Mouse (Mus musculus) embryonic stem cell, embryonic (primary cell): ENCODE results near the gene Ddx43.

Experiments used
- CTCF ChIA-PET, 4 experiments: fragments of 300-600 bp in 2 of 4; fragments of 350-600 bp in 2 of 4; sonication (Branson Sonifier 250); formaldehyde crosslinking; loops; one replicate each; lab custom pipeline; 2022; ENCODE audit warnings: inconsistent platforms in 2 of 4; lab: Charles Lee
- POLR2A ChIA-PET, 4 experiments: fragments of 300-600 bp in 2 of 4; fragments of 350-600 bp in 2 of 4; sonication (Branson Sonifier 250); formaldehyde crosslinking; loops; one replicate each; lab custom pipeline; 2022; ENCODE audit warnings: antibody characterized with exemption in 4 of 4, inconsistent platforms in 1 of 4; lab: Charles Lee

The Ddx43 gene

DNA sequence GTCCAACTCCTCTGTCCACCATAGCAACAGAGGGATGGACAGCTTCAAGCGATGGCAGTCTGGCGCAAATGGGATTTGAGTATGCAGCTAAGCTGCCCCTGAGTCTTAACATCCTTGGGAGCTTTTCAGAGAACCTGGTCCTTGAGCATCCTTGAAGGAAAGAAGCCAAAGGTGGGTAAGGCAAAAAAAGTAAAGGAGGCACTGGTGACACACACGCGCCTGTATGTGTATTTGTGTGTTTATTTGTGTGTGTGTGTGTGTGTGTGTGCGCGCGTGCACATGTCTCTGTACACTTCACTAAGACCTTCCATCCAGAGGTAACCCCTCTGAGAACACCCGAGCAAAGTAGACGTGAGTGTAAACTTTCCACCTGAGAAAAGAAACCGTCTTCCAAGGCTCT lies 1.8 kb upstream of the Ddx43 start:
- POLR2A ChIA-PET, result interaction anchor here in 2 of 4 experiments (0.9 to 3.3 kb wide), 6 partner anchors 20 to 112 kb away, joined by 3 to 18 read pairs (median 8); partner anchors contain the start of gene Dppa5a (in 2 of the 2)
- CTCF ChIA-PET, result interaction anchor here in 2 of 4 experiments (0.9 to 2.7 kb wide), 3 partner anchors 36 to 53 kb away, joined by 3 to 7 read pairs (median 3); no protein-coding TSS in a partner anchor

DNA sequence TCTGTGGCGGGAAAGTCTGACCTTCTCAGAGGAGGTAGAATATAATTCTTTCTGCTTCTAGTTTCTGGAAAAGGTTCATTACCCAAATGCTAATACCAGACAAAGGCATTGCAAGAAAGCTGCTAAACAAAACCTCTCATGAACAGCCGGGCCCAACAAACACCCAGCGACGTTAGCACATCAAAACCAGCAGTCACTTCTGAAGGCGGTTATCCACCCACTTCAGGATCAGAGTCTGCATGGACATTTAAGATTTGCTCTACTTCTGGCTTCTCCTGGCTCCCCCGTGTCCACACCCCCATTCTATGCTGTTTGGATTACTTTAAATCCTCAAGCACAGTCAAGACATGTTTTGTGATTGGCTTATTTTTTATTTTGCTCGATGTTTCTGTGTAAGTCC lies 975 bp upstream of the Ddx43 start:
- POLR2A ChIA-PET, result interaction anchor here in 3 of 4 experiments (0.6 to 3.3 kb wide), 10 partner anchors 13 to 111 kb away, joined by 3 to 18 read pairs (median 4); partner anchors contain the start of genes Dppa5a (in 2 of the 3) and Ooep (in 1 of the 3)

DNA sequence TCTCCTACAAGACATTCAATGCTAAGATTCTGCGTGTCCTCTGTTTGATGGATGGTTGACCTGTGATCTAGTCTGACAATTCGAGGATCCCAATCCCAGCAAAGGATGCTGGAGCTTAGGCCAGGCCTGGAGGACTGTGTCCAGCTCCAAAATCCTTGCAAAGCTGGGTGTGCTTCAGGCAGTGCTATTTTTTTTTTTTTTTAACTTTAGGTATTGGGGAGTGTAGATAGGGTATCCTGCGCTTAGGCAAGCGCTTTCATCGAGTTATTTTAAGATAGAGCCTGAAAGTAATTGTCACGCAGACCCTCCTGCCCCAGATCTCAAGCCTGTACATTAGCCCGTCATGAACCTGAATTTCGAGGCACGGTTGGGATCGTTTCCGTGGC lies 340 bp upstream of the Ddx43 start:
- ChIA-PET POLR2A (interaction anchor here (0.6 to 3.3 kb wide), 38 partner anchors 13 to 219 kb away, joined by 3 to 18 read pairs (median 4); partner anchors contain the start of genes Dppa5a (in 3 of the 4), Gm17324 (in 1 of the 4), Mto1 (in 1 of the 4) and Ooep (in 1 of the 4)), CTCF (interaction anchor here in 3 of 4 experiments (1.0 to 2.7 kb wide), 7 partner anchors 9 to 158 kb away, joined by 3 to 7 read pairs (median 4); no protein-coding TSS in a partner anchor)

More for the DNA sequence above, 975 bp upstream of the Ddx43 start:
- CTCF ChIA-PET, result interaction anchor here in 2 of 4 experiments (0.9 to 2.7 kb wide), 3 partner anchors 37 to 54 kb away, joined by 3 to 7 read pairs (median 3); no protein-coding TSS in a partner anchor

DNA sequence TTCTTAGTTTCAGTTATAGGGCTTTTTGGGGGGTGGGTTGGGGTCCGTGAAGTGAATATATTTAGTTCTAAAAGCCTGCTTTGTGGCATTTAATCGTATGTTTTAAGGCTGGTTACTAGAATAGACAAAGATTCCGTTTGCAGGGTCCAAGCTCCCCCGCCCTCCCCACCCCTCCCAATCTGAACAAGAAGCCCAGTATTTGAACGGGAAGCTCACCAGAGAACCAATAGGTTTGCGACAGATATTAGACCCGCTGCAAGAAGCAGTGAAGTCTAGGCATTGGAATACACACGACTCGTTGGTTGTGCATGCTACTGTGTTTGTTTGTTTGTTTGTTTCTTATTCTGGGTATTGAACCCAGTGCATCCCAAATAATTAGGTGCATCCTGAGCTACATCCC lies 940 bp downstream of the Ddx43 start:
- POLR2A ChIA-PET, result interaction anchor here (0.6 to 3.3 kb wide), 27 partner anchors 8 to 1853 kb away, joined by 3 to 18 read pairs (median 4); partner anchors contain the start of genes Dppa5a (in 2 of the 4), Gm17324 (in 1 of the 4), Mto1 (in 1 of the 4) and Ooep (in 1 of the 4)

DNA sequence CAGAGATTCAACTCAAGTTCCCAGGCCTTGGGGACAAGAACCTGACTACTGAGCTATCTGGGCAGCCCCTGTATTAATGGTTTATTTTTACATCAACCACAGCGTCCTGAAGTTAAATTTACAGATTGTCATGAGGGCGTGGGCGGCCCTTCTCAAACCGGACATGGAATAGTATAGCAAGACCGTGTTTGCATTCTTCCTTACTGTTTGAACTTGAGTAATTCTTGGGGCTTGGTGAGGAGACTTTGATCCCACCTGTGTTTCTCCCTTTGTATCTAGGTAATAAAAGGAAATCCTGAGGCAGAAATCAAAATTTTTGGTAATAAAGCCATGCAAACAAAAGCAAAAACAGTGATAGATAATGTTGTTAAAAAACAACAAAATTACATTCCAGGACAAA lies 5.0 kb downstream of the Ddx43 start:
- ChIA-PET POLR2A (no interaction called here), CTCF (interaction anchor here in 1 of 4 experiments (1.1 kb wide), 1 partner anchor 15 kb away, joined by 3 read pairs; no protein-coding TSS in a partner anchor)

More for the DNA sequence above, 940 bp downstream of the Ddx43 start:
- CTCF ChIA-PET, result interaction anchor here in 2 of 4 experiments (0.6 to 1.5 kb wide), 7 partner anchors 21 to 220 kb away, joined by 3 to 5 read pairs (median 4); no protein-coding TSS in a partner anchor

DNA sequence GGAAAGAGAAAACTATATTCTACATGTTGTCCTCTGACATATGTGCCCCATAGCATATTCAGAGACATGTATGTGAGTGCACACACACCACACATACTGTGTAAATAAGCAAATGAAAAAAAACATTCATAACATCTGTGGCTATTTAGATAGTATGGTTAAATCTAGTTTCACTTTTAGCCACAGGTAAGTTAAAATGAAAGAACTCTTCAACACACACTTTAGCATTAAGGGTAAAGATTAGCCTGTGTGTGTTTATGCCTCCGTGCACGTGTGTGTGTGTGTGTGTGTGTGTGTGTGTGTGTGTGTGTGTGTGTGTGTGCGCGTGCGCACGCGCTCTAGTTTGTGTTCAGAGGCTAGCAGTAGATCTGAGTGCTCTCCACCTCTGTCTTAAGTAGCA lies 6.0 kb downstream of the Ddx43 start:
- POLR2A ChIA-PET, result interaction anchor here in 1 of 4 experiments (0.7 kb wide), 1 partner anchor 544 kb away, joined by 3 read pairs; no protein-coding TSS in a partner anchor
- CTCF ChIA-PET, result interaction anchor here in 1 of 4 experiments (0.6 kb wide), 1 partner anchor 448 kb away, joined by 3 read pairs; no protein-coding TSS in a partner anchor

DNA sequence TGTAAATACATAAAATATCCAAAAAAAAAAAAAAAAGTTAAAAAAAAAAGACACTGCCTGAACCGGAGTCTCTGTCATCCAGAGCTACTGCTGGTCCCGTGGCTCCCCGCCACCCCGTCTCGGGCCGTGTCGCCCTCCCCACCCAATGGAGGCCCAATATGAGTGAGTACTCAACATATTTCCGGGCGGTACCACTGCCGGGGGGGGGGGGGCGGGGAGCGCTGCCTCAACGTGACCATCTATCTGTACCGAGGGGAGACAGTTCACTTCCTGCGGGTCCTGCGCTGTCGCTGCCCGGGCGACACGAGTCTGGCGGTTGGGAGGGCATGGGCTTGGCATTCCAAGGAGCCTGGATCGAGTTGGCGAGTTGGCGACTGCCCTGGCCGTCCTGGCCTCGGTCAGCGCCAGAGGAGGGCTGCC lies 31.8 kb downstream of the Ddx43 start:
- ChIA-PET CTCF (interaction anchor here in 1 of 4 experiments (0.6 kb wide), 1 partner anchor 168 kb away, joined by 4 read pairs; no protein-coding TSS in a partner anchor), POLR2A (interaction anchor here in 3 of 4 experiments (0.6 to 1.2 kb wide), 12 partner anchors 10 to 278 kb away, joined by 3 to 4 read pairs (median 3); partner anchors contain the start of gene Mto1 (in 1 of the 3))

DNA sequence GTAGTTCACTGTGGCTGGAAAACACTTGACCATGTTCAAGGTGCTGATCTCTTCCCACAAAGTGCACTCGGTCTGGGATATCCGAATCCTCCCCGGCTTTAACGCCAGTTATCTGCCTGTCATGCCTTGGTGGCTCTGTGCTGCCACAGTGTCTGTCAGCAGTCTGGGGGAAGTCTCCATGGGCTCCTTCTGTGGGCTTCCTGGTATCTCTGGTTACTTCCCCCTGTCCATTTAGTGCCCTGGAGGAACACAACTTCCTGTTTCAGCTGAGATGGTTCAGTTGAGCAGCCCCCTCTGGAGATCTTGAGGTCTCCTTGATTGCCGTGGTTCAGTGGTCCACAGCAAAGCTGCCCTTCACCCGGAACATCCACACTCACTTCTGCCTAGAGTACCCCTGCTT lies 32.6 kb downstream of the Ddx43 start:
- ChIA-PET CTCF (interaction anchor here in 1 of 4 experiments (0.5 to 0.6 kb wide), 2 partner anchors 26 to 88 kb away, joined by 3 read pairs; no protein-coding TSS in a partner anchor), POLR2A (interaction anchor here in 3 of 4 experiments (0.8 to 2.8 kb wide), 11 partner anchors 11 to 60 kb away, joined by 3 to 11 read pairs (median 6); partner anchors contain the start of genes Cgas (in 2 of the 3), Ddx43 (in 2 of the 3), Dppa5a (in 1 of the 3) and Mto1 (in 1 of the 3))

DNA sequence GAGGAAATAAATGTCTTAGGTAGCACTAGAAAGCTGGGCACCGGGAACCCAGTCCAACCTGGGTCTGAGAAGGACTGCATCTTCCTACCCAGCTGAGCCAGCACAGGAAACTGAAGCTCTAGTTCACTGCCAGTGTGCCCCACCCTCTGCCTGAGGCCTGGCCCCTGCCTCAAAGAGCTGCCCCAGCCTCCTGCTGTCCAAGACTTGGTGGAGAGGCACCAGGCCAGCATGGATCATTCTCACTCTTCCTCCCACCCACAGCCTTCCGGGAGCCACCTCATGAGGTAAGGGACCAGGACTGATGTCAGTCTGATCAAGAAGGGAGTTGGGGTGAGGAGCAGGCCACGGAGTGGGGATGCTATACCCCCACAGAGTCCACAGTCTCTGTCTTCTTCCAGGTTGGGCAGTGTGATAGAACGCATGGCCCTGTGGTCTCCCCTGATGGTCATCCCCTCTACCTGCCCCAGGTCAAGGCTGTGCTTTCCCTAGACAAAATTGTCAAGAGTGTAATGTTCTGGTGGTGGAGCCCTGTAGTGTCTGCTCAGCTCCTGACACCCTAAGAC lies 33.4 kb downstream of the Ddx43 start:
- POLR2A ChIA-PET, result interaction anchor here in 3 of 4 experiments (0.5 to 2.8 kb wide), 15 partner anchors 8 to 84 kb away, joined by 3 to 11 read pairs (median 5); partner anchors contain the start of genes Cgas (in 2 of the 3), Ddx43 (in 2 of the 3), Dppa5a (in 1 of the 3) and Mto1 (in 1 of the 3)
- CTCF ChIA-PET, result interaction anchor here in 2 of 4 experiments (0.6 to 0.8 kb wide), 3 partner anchors 11 to 88 kb away, joined by 3 to 4 read pairs (median 3); partner anchors contain the start of gene Ddx43 (in 1 of the 2)

DNA sequence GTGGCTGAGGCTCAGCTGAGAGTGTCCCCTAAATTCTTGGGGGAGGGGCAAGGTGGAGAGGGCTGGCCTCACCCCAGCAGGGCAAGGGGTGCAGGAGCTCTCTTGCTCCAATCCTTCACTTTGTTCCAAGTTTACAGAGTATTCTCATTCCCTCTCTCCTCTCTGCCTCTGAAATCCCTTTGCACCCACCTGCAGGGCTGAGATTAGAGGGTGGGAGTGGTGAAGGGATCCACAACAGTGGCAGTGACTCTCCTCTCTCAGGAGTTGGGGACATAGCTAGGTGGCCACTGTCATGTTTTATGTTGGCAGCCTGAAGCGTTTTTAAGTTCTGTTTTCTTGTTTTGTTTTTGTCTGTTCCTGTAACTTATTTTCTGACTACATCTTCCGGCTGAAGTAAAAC lies 34.0 kb downstream of the Ddx43 start:
- ChIA-PET CTCF (interaction anchor here in 2 of 4 experiments (0.6 kb wide), 2 partner anchors 88 to 92 kb away, joined by 3 read pairs; no protein-coding TSS in a partner anchor), POLR2A (interaction anchor here in 3 of 4 experiments (0.5 to 2.8 kb wide), 13 partner anchors 8 to 85 kb away, joined by 3 to 11 read pairs (median 6); partner anchors contain the start of genes Cgas (in 2 of the 3), Ddx43 (in 1 of the 3), Gm17324 (in 1 of the 3) and Mto1 (in 1 of the 3))

DNA sequence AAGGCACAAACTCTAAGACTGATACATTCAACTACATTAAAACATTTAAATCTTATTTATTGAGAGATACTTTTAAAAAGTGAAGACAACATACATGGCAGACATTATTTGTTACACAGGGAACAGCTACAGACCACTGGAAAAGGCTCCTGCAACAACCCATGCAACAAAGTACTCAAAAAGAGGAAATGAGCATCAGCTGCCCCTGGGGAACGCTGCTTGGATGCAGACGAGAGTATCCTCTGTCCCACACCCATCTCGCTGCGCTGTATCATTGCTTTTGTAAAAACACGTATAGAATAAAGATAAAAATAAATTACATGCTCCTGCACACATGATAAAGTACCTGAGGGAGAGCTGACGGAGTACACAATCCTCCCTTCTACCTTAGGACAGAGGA lies 34.9 kb downstream of the Ddx43 start:
- ChIA-PET POLR2A (interaction anchor here in 3 of 4 experiments (0.6 to 3.4 kb wide), 9 partner anchors 9 to 191 kb away, joined by 3 to 24 read pairs (median 5); partner anchors contain the start of genes Cgas (in 2 of the 3) and Gm17324 (in 1 of the 3)), CTCF (interaction anchor here in 1 of 4 experiments (0.6 kb wide), 1 partner anchor 70 kb away, joined by 4 read pairs; no protein-coding TSS in a partner anchor)

DNA sequence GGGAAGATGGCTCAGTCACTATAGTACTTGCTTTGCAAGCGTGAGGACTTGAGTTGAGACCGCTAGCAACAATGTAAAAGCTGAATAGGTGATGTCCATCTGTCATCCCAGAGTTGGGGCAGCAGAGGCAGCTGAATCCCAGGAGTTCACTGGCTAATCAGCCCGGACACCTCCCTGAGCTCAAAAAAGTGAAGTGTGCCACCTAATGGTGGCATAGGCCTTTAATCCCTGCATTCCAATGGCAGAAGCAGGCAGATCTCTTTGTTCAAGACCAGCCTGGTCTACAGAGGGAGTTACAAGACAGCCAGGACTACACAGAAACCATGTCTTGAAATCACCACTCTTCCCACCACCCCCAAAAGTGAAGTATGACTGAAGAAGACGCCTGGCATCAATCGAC lies 36.9 kb downstream of the Ddx43 start:
- ChIA-PET CTCF (interaction anchor here in 3 of 4 experiments (0.6 to 1.7 kb wide), 10 partner anchors 10 to 115 kb away, joined by 3 to 15 read pairs (median 4); partner anchors contain the start of gene Cgas (in 2 of the 3)), POLR2A (interaction anchor here in 3 of 4 experiments (0.5 to 3.4 kb wide), 7 partner anchors 10 to 64 kb away, joined by 3 to 24 read pairs (median 3); partner anchors contain the start of gene Cgas (in 2 of the 3))

DNA sequence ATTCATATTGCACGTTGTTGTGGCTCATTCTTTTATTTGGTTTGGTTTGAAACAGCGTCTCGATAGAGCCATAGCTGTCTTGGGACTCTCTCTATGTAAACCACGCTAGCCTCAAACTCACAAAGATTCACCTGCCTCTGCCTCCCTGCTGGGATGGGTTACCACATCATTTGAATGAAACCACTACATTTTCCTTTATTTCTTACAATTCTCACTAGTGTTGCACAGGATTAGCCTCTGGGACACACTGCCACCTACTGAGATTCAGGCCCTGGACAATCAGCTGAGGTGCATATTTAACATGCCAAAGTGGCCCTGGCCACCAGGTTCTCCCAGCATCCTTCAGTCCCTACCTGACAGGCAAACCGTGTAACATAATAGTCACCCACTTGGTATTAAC lies 43.8 kb downstream of the Ddx43 start:
- CTCF ChIA-PET, result no interaction called here
- POLR2A ChIA-PET, result interaction anchor here in 3 of 4 experiments (0.6 to 2.6 kb wide), 8 partner anchors 8 to 44 kb away, joined by 3 to 14 read pairs (median 8); partner anchors contain the start of gene Mto1 (in 1 of the 3)

DNA sequence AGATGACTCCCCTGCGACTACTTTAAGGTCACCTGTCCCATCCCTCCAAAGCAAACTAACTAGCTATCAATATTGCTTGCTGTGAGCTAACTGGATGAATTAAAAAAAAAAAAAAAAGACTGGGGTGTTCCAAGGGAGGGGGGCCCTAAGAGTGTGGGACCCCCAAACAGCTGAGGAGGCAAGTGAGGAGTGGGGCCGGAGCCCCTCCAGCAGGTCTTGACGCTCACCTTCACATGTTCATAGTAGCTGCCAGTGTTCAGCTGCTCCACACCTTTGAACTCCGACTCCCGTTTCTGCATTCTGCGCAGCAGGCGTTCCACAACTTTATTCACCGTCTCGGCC lies 46.6 kb downstream of the Ddx43 start:
- CTCF ChIA-PET, result interaction anchor here (0.6 to 1.9 kb wide), 5 partner anchors 10 to 85 kb away, joined by 4 to 15 read pairs (median 4); no protein-coding TSS in a partner anchor
- POLR2A ChIA-PET, result interaction anchor here in 3 of 4 experiments (0.6 to 3.2 kb wide), 53 partner anchors 8 to 250 kb away, joined by 3 to 31 read pairs (median 4); partner anchors contain the start of genes Dppa5a (in 2 of the 3), Ddx43 (in 1 of the 3), Eef1a1 (in 1 of the 3) and Ooep (in 1 of the 3)

DNA sequence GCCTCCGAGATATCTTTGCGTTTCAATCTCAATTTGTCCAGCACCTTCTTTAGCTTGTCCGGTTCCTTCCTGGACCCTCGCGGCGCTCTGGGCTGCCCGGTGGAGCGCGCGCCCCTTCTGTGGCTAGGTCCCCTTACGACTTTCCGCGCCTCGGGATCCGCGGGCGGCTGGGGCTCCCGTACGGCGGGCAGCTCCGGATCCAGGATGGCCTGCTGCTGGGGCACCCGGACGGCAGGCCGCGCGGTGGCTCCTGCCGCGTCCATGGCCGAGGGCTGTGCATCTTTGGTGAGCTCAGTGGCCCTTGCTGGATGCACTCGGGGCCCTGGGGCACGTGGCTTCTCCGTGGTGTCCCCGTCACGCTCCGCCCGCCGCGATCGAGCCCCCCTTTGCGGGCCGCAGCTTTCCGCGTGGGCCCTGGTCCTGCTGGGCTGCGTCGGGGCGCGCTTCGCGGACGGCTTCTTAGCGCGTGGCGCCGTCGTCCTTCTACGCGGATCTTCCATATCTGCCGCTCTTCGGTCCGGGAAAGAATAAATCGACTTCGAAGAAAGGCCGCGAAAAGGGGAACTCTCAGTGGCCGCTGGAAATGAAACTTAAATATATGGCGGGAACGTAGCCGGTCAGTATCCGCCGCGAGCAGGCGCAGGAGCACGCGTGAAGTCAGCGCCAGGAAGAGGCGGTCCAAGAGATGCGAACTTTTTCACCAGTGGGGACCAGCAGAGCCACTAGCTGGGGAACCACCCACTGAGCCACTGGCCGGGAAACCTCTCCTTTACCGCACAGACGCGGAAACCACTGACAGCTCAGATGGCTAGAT lies 47.2 kb downstream of the Ddx43 start, which contains the start of gene Cgas:
Cgas (minus strand) TSS at position 659 of the 814 bp plus-strand sequence.
- ChIA-PET CTCF (interaction anchor here in 3 of 4 experiments (1.1 to 1.9 kb wide), 4 partner anchors 11 to 85 kb away, joined by 4 to 15 read pairs (median 4); no protein-coding TSS in a partner anchor), POLR2A (interaction anchor here in 3 of 4 experiments (0.5 to 3.2 kb wide), 52 partner anchors 8 to 251 kb away, joined by 3 to 31 read pairs (median 4); partner anchors contain the start of genes Dppa5a (in 2 of the 3), Ddx43 (in 1 of the 3), Eef1a1 (in 1 of the 3) and Ooep (in 1 of the 3))

DNA sequence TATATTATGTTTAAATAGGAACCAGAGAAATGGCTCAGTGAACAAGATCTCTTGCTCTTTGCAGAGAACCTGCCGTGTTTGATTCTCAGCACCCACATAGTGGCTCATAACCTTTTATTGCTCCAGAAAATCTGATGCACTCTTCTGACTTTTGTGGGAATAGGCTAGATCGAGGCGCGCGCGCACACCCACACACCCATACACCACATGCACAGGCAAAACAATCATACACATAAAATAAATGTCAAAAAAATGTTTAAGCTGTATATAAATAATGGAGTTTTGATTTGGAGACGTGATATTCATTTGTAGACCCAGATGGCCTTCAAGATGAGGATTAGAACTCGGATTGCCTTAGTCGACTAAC lies 52.0 kb downstream of the Ddx43 start:
- ChIA-PET CTCF (interaction anchor here in 2 of 4 experiments (0.7 to 1.0 kb wide), 3 partner anchors 89 to 395 kb away, joined by 3 to 5 read pairs (median 3); no protein-coding TSS in a partner anchor), POLR2A (interaction anchor here (0.5 to 2.6 kb wide), 51 partner anchors 9 to 256 kb away, joined by 3 to 23 read pairs (median 4); partner anchors contain the start of genes Dppa5a (in 2 of the 4) and Ddx43 (in 1 of the 4))
